Mouse (Mus musculus): ENCODE measurements at regions not wholly inside any gene's neighbourhood (a gene's known extent, or its start where the extent isn't known, plus 50 kb on each side); places are given as distances from the start of the nearest gene placed in this dataset.
A peak's percentile ranks its signal among the peaks of the same experiment; 100 is the strongest.

DNA sequence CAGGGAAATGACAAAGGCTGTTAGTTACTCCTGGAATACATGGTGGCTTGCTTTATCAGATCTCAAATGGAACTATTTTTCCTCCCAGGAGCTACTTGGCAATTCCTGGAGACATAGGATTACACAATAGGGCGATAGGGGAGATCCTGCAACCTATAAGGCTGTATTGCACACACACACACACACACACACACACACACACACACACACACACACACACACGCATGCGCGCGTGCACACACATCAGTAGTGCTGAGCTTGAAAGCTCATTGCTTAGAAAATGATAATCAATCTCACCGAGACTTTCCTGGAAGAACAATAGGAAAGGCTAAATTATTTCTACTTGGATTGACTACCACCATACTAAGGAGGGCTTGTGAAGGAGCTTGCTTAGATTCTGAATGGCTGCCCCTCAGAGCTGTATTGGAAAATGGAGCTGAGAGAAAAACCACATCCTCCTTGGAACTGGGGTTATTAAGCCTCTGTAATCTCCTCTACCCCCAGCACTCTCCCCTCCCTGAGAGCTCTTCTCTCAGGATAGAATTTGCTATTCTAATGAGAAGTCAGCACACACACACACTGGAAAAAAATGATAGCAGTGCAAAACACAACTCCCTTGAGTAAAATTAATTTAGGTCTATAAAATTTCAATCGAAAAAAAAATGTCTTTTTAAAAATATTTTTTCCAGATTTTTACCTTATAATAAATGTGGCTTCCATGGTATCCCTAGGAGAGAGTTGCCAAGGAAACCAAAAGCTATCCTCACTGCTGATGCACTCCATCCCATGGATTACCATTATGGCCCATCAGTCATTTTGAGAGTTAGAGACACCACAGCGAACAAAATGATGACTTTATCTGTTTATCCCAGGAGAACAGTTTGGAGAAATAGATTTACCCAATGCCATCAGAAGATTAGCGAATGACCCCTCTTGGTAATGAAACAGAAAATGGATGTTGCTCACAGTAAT is 217.1 kb upstream of the Slco3a1 start:
- Histone ChIP-seq H3K9me3 (ENCODE audit: low read depth, low read length) (no peaks in the 10 kb centered on the region), H3K4me3 (ENCODE audit: low read depth, low read length) (no peak overlapping the region), H3K9ac (no peak overlapping the region), H3K27me3 (ENCODE audit: insufficient read depth, low read length) (no peaks in the 10 kb centered on the region), H3K4me2 (no peak overlapping the region), H3K27ac (ENCODE audit: low read depth) (no peak overlapping the region), H3K36me3 (ENCODE audit: insufficient read depth) (no peaks in the 10 kb centered on the region), H3K4me1 (ENCODE audit: insufficient read depth) (no peaks in the 10 kb centered on the region)
- TF ChIP-seq CTCF (IDR thresholded peaks at IDR 0.05; ENCODE audit: low read depth): no peak
- ATAC-seq (ENCODE audit: insufficient read depth): no peak
- DNase-seq: no peak
- 84% methylated on average over 9 of the region's 9 CpGs for WGBS

DNA sequence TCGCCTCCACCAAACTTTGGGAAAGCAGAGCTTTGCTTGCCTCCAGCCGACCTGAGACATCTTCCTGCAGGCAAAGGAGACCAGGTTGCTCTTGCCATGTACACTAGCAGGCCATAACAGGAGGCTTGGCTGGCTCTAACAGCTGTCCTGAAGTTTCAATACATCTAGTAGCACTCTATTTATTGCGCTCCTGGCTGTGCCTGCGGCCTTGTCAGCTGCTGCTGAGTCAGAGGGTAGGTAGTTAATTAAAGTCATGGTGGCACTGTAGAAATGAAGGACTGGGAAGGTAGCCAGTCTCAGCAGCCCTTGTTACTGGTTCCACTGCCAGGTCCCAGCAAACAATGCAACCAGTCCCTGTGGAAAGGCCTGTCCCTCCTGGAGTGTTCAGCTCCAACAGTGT is 212.0 kb upstream of the Slco3a1 start:
- no peak overlapping the region for H3K4me3 ChIP-seq (ENCODE audit: low read depth, low read length)
- no peak overlapping the region for H3K27ac ChIP-seq (ENCODE audit: low read depth)
- ATAC-seq (ENCODE audit: insufficient read depth) (no peak), DNase-seq (no peak)
- no peaks in the 10 kb centered on the region for H3K27me3 ChIP-seq (ENCODE audit: insufficient read depth, low read length)
- no peaks in the 10 kb centered on the region for H3K4me1 ChIP-seq (ENCODE audit: insufficient read depth)
- no peaks in the 10 kb centered on the region for H3K9me3 ChIP-seq (ENCODE audit: low read depth, low read length)
- H3K36me3 ChIP-seq (ENCODE audit: insufficient read depth): no peaks in the 10 kb centered on the region
- no peak for TF ChIP-seq CTCF (IDR thresholded peaks at IDR 0.05; ENCODE audit: low read depth)
- H3K4me2 ChIP-seq: no peak overlapping the region
- WGBS: 80% methylated on average over 4 of the region's 4 CpGs
- H3K9ac ChIP-seq: no peak overlapping the region

DNA sequence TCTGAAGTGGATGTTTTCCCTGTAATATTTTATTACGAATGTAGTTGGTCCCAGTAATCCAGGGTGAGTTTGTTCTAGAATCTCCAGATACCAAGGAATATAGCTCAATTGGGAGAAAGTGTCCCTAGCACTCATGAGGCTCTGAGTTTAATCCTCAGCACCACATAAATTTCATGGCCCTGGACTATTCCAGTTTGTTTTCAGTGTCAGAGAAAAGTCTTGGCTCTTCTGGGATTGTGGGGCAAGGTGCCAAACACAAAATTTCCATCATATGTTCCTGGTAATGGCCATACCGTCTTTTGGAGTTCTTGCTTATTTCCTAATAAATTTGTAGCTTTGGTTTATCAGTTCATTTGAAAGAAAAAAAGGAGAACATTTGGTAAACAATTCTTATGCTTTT is 202.9 kb upstream of the Slco3a1 start:
- Histone ChIP-seq H3K4me2 (no peak overlapping the region), H3K4me3 (ENCODE audit: low read depth, low read length) (no peak overlapping the region), H3K27me3 (ENCODE audit: insufficient read depth, low read length) (no peaks in the 10 kb centered on the region), H3K27ac (ENCODE audit: low read depth) (no peak overlapping the region), H3K4me1 (ENCODE audit: insufficient read depth) (no peaks in the 10 kb centered on the region), H3K36me3 (ENCODE audit: insufficient read depth) (no peaks in the 10 kb centered on the region), H3K9me3 (ENCODE audit: low read depth, low read length) (no peaks in the 10 kb centered on the region), H3K9ac (no peak overlapping the region)
- WGBS: 44% methylated on average over 2 of the region's 2 CpGs
- DNase-seq (peak; percentile 82), ATAC-seq (ENCODE audit: insufficient read depth) (peak; percentile 28; the same call in 1 of the 2 replicates)
- TF ChIP-seq CTCF (IDR thresholded peaks at IDR 0.05; ENCODE audit: low read depth): no peak

DNA sequence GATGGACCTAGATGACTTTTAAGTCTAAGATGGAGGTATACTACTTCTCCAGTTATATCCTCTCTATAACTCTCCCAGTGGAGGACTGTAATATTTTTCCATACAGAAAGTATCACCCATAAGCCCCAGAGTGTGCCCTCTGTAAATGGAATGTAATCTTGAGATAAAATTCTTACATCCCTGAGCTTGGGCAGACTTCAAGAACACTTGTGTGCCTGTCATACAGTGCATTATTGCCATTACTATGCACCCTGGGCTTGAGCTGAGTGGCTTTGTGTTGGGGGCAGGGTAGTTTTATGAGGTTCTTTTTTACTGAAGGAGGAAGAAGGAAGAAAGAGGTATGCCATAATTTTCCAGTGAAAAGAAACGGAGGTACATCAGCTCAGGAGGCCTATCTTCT is 193.1 kb upstream of the Slco3a1 start:
- ATAC-seq (ENCODE audit: insufficient read depth): no peak
- WGBS: 41% methylated on average over 1 of the region's 1 CpGs
- no peak for DNase-seq
- H3K9me3 ChIP-seq (ENCODE audit: low read depth, low read length): no peaks in the 10 kb centered on the region
- no peaks in the 10 kb centered on the region for H3K36me3 ChIP-seq (ENCODE audit: insufficient read depth)
- no peak overlapping the region for H3K9ac ChIP-seq
- no peak overlapping the region for H3K4me3 ChIP-seq (ENCODE audit: low read depth, low read length)
- no peak for TF ChIP-seq CTCF (IDR thresholded peaks at IDR 0.05; ENCODE audit: low read depth)
- no peak overlapping the region for H3K27ac ChIP-seq (ENCODE audit: low read depth)
- H3K4me2 ChIP-seq: no peak overlapping the region
- H3K4me1 ChIP-seq (ENCODE audit: insufficient read depth): no peaks in the 10 kb centered on the region
- H3K27me3 ChIP-seq (ENCODE audit: insufficient read depth, low read length): no peaks in the 10 kb centered on the region

DNA sequence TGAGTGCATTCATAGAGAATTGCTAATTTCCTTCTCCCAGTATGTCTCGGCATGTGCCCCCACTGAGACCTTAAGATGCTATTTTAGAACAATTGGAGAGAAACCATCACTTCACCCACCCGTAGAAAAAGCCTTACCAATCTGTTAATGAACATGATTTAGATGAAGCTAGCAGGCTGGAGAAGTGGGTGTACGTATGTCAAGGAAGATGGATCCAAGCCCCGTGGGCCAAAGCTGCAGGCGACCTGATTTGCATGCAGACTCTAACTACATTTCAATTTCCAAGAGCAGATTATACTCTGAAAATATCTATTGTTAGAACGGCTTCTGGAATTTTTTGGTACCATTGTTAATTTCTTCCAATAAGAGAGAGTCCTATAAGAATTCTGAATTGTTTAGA is 180.4 kb upstream of the Slco3a1 start:
- no peak overlapping the region for H3K4me2 ChIP-seq
- H3K27ac ChIP-seq (ENCODE audit: low read depth): no peak overlapping the region
- H3K9me3 ChIP-seq (ENCODE audit: low read depth, low read length): no peaks in the 10 kb centered on the region
- 76% methylated on average over 6 of the region's 6 CpGs for WGBS
- H3K4me1 ChIP-seq (ENCODE audit: insufficient read depth): no peaks in the 10 kb centered on the region
- ATAC-seq (ENCODE audit: insufficient read depth) (no peak), DNase-seq (no peak)
- H3K36me3 ChIP-seq (ENCODE audit: insufficient read depth): no peaks in the 10 kb centered on the region
- H3K4me3 ChIP-seq (ENCODE audit: low read depth, low read length): no peak overlapping the region
- no peaks in the 10 kb centered on the region for H3K27me3 ChIP-seq (ENCODE audit: insufficient read depth, low read length)
- H3K9ac ChIP-seq: no peak overlapping the region
- no peak for TF ChIP-seq CTCF (IDR thresholded peaks at IDR 0.05; ENCODE audit: low read depth)

DNA sequence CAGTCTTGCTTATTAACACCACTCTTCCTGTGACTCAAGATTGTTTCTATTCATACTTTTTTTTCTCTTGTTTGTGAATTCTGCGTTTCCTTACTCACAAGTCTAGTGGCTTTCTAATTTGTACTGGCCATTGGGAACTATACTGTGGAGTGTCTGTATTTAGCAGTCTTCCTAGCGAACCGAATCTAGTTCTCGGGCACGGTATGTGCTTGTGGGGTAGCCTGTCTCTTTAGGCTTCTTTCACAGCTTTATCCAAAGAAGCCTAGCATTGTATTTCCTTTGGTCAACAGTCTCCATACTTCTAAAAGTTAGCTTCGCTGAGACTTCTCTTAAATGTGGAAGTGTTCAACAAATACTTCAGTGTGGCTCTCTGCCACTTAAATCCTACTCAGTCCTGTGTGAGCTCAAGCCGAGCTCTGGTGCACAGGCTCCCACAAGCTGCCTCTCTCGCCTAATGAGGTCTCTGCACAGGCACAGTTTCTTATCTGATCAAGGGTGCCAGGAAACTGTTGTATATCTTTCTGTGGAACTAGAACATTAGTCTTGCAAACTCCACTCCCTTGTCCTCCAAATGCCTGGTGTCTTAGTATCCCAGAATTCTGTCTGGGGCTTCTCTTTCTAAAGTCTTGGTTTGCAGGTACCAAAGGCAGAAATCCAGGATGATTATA is 171.9 kb upstream of the Slco3a1 start:
- peaks cover 3% of the 10 kb centered on the region for H3K4me1 ChIP-seq (ENCODE audit: insufficient read depth)
- no peak for TF ChIP-seq CTCF (IDR thresholded peaks at IDR 0.05; ENCODE audit: low read depth)
- 34% methylated on average over 8 of the region's 8 CpGs for WGBS
- H3K4me2 ChIP-seq: no peak overlapping the region
- DNase-seq (peak; percentile 67), ATAC-seq (ENCODE audit: insufficient read depth) (peak; percentile 82; the same call in 1 of the 2 replicates)
- no peaks in the 10 kb centered on the region for H3K9me3 ChIP-seq (ENCODE audit: low read depth, low read length)
- no peak overlapping the region for H3K9ac ChIP-seq
- H3K4me3 ChIP-seq (ENCODE audit: low read depth, low read length): no peak overlapping the region
- peak overlapping the region; percentile 3 for H3K27ac ChIP-seq (ENCODE audit: low read depth)
- H3K36me3 ChIP-seq (ENCODE audit: insufficient read depth): no peaks in the 10 kb centered on the region
- no peaks in the 10 kb centered on the region for H3K27me3 ChIP-seq (ENCODE audit: insufficient read depth, low read length)

DNA sequence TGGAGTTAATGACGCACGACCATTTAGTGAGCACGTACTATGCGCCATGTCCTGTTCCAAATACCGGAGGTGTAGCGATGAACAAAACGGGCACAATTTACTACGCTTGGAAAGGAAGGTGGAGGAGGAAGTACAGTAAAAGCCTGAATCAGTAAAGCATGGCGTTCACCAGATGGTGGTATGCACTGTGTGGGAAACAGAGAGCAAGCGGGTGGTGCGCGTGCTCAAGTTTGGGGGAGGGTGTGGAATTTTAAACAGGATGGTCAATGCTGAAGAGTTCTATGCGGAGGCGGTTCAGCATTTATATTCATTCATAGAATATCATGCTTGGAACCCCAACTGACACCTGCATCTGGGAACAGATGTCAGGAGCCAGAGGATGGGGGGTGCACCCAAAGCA is 164.7 kb upstream of the Slco3a1 start:
- DNase-seq: no peak
- no peak overlapping the region for H3K4me3 ChIP-seq (ENCODE audit: low read depth, low read length)
- ATAC-seq (ENCODE audit: insufficient read depth): no peak

More for the DNA sequence above, 164.7 kb upstream of the Slco3a1 start:
- no peak overlapping the region for H3K9ac ChIP-seq
- H3K9me3 ChIP-seq (ENCODE audit: low read depth, low read length): no peaks in the 10 kb centered on the region
- H3K27ac ChIP-seq (ENCODE audit: low read depth): no peak overlapping the region
- 96% methylated on average over 14 of the region's 14 CpGs for WGBS
- 0 out of 2 replicates have a peak, but pooled peaks cover 3% of the 10 kb centered on the region for H3K4me1 ChIP-seq (ENCODE audit: insufficient read depth)
- H3K36me3 ChIP-seq (ENCODE audit: insufficient read depth): no peaks in the 10 kb centered on the region
- no peaks in the 10 kb centered on the region for H3K27me3 ChIP-seq (ENCODE audit: insufficient read depth, low read length)
- no peak overlapping the region for H3K4me2 ChIP-seq
- no peak for TF ChIP-seq CTCF (IDR thresholded peaks at IDR 0.05; ENCODE audit: low read depth)
